Mouse (Mus musculus) stomach, postnatal 0 days (tissue): ENCODE data around the gene Emc7.

Experiments
- CTCF ChIP-seq: IDR thresholded peaks from 2 replicates; pipeline ENCODE4 v1.5.1; 2016; ENCODE audit warnings: antibody characterized with exemption, low read depth, mild to moderate bottlenecking, moderate library complexity
- EP300 ChIP-seq: optimal IDR thresholded peaks from 2 replicates; pipeline ENCODE3; 2016; ENCODE audit warnings: antibody characterized with exemption

DNA sequence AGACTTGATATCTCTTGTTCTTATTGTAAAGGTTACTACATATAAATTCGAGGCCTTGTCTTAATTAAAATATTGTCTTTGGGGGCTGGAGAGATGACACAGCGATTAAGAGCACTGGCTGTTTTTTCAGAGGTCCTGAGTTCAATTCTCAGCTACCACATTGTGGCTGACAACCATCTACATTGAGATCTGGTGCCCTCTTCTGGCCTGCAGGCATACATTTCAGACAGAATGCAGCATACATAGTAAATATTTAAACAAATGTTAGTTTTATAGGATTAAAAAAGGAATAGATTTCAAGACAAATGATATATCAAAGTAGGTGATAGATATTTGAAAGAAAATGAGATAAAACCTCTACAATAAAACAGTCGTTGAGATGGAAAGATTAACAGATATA is 5.8 kb downstream of the Emc7 start:
- no peak for TF ChIP-seq EP300
- TF ChIP-seq CTCF, result peak; percentile 48
